Mouse (Mus musculus): ENCODE measurements at regions not wholly inside any gene's neighbourhood (a gene's known extent, or its start where the extent isn't known, plus 50 kb on each side); places are given as distances from the start of the nearest gene placed in this dataset.

DNA sequence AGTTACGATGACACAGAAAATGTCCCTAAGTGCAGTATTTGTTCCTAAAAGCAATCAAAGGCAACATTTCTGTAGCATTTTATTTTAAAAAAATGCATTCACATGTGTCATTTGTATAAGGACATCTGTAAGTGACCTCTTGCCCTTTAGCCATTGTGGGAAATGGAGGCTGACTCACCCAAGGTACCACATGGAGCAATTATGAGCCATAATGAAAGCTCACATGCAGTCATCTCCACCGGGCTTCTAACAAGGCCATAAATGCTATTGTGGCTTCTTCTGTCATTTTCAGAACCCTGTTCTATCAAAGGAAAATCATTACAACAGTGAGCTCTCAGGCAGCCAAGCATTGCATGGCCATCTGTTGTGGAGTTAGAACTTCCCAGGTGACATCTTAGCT, 75.9 kb upstream of the Jun start:
- no peak overlapping the region for H3K9ac ChIP-seq (replicated peaks; ENCODE audit: low read length)
- H3K4me1 ChIP-seq (ENCODE audit: control insufficient read depth, insufficient read depth, low read length), result no peaks in the 10 kb centered on the region
- H3K9me3 ChIP-seq (ENCODE audit: control insufficient read depth, low read length), result no peaks in the 10 kb centered on the region
- no peak overlapping the region for H3K4me2 ChIP-seq (ENCODE audit: low read length)
- ATAC-seq (ENCODE audit: low FRiP score, low TSS enrichment) (no peak), DNase-seq (no peak)
- WGBS, result 82% methylated on average over 2 of the region's 2 CpGs
- H3K27ac ChIP-seq (replicated peaks; ENCODE audit: low read depth, low read length), result no peak overlapping the region
- H3K4me3 ChIP-seq (replicated peaks; ENCODE audit: low read depth, low read length), result no peak overlapping the region
- no peaks in the 10 kb centered on the region for H3K27me3 ChIP-seq (ENCODE audit: control insufficient read depth, insufficient read depth, low read length)
- no peaks in the 10 kb centered on the region for H3K36me3 ChIP-seq (ENCODE audit: control insufficient read depth, insufficient read depth, low read length)

DNA sequence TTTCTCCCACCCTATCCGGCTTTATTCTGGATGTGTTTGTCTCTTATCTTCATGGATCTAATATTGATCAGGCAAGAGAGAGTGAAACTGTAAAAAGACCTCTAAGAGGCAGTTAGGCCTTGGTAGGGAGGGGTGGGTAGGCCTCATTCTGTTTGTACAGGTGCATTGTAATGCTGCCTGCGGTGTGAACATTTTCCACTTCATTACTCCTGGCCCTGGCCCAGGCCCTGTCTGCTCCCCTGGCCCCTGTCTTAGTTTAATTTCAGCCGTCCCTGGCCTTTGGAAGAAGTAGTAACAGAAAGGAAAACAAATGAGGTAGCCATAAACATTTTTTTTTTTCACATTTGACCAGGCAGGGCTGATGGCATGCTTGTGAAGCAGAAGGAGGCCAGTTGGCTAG, 81.8 kb upstream of the Jun start:
- WGBS, result 35% methylated on average over 3 of the region's 3 CpGs
- DNase-seq, result no peak
- H3K4me1 ChIP-seq (ENCODE audit: control insufficient read depth, insufficient read depth, low read length), result peaks cover 15% of the 10 kb centered on the region

DNA sequence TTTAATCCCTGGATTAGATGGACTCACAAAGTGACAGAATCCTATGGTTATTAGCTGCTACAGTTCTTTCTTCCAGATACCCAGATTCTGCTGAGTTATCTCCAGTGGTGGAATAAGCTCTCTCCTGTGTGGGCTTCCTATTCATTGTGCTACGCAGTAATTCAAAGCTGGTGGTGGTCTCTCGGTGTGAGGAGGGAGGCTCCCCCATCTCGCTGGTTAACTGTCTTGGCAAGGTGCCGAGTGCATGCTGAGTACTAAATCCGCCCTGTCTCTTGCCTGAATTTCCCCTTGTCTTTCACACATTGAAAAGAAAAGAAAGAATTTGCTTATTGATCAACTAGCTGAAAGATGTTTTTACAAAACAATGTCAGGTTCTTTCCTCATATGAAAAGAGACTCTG, 82.6 kb upstream of the Jun start:
- ATAC-seq (ENCODE audit: low FRiP score, low TSS enrichment) (0 out of 2 replicates have a peak, but pooled peaks have one; percentile 34), DNase-seq (peak; percentile 79)
- Histone ChIP-seq H3K27ac (replicated peaks; ENCODE audit: low read depth, low read length) (no peak overlapping the region), H3K9me3 (ENCODE audit: control insufficient read depth, low read length) (no peaks in the 10 kb centered on the region), H3K9ac (replicated peaks; ENCODE audit: low read length) (no peak overlapping the region), H3K36me3 (ENCODE audit: control insufficient read depth, insufficient read depth, low read length) (no peaks in the 10 kb centered on the region), H3K27me3 (ENCODE audit: control insufficient read depth, insufficient read depth, low read length) (no peaks in the 10 kb centered on the region), H3K4me3 (replicated peaks; ENCODE audit: low read depth, low read length) (no peak overlapping the region), H3K4me2 (ENCODE audit: low read length) (no peak overlapping the region), H3K4me1 (ENCODE audit: control insufficient read depth, insufficient read depth, low read length) (peaks cover 15% of the 10 kb centered on the region)
- WGBS, result 3% methylated on average over 5 of the region's 5 CpGs

More for the DNA sequence above, 81.8 kb upstream of the Jun start:
- Histone ChIP-seq H3K27ac (replicated peaks; ENCODE audit: low read depth, low read length) (no peak overlapping the region), H3K4me3 (replicated peaks; ENCODE audit: low read depth, low read length) (no peak overlapping the region), H3K9ac (replicated peaks; ENCODE audit: low read length) (no peak overlapping the region), H3K4me2 (ENCODE audit: low read length) (no peak overlapping the region), H3K27me3 (ENCODE audit: control insufficient read depth, insufficient read depth, low read length) (no peaks in the 10 kb centered on the region), H3K9me3 (ENCODE audit: control insufficient read depth, low read length) (no peaks in the 10 kb centered on the region), H3K36me3 (ENCODE audit: control insufficient read depth, insufficient read depth, low read length) (no peaks in the 10 kb centered on the region)
- ATAC-seq (ENCODE audit: low FRiP score, low TSS enrichment), result no peak

DNA sequence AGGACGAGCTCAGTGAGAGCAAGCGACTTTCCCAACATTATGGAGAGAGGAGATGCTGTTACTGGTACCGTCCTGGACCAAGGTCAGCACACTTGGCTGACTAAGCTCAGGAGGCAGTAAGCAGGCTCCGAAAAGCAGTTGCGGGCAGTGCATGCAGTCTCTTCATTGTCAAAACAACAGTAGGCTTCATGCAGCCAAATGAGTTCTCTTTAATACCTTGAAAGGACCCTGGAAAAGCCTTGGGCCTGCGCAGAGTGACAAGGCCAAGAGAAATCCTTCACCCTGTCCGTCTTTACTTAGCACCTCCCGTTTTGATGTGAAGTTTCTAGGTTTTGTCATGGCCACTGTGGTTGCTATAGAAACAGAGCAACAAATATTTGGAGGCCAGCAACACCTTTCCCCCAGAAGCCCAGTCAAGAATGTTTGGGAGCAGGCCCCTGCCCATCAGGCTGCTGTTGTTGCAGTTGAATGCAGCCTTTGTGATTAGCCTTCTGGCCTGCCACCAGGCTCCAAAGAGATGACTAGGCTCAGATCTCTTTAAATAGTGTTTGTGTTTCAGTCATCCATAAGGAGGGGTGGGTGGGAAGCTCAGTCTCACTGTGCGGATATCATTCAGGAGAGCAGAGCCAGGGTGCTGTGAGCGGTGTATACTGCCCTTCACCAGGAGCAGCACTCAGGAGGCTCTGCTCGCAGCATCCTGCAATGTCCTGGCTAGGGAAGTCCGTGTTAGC, 85.6 kb upstream of the Jun start:
- Histone ChIP-seq H3K4me1 (ENCODE audit: control insufficient read depth, insufficient read depth, low read length) (peaks cover 15% of the 10 kb centered on the region), H3K27ac (replicated peaks; ENCODE audit: low read depth, low read length) (no peak overlapping the region; the same call in 1 of the 2 replicates), H3K27me3 (ENCODE audit: control insufficient read depth, insufficient read depth, low read length) (no peaks in the 10 kb centered on the region), H3K4me3 (replicated peaks; ENCODE audit: low read depth, low read length) (no peak overlapping the region), H3K9me3 (ENCODE audit: control insufficient read depth, low read length) (no peaks in the 10 kb centered on the region), H3K9ac (replicated peaks; ENCODE audit: low read length) (no peak overlapping the region), H3K4me2 (ENCODE audit: low read length) (no peak overlapping the region), H3K36me3 (ENCODE audit: control insufficient read depth, insufficient read depth, low read length) (no peaks in the 10 kb centered on the region)
- ATAC-seq (ENCODE audit: low FRiP score, low TSS enrichment) (peak; percentile 65), DNase-seq (peak; percentile 58)
- 25% methylated on average over 12 of the region's 12 CpGs for whole genome bisulfite sequencing

DNA sequence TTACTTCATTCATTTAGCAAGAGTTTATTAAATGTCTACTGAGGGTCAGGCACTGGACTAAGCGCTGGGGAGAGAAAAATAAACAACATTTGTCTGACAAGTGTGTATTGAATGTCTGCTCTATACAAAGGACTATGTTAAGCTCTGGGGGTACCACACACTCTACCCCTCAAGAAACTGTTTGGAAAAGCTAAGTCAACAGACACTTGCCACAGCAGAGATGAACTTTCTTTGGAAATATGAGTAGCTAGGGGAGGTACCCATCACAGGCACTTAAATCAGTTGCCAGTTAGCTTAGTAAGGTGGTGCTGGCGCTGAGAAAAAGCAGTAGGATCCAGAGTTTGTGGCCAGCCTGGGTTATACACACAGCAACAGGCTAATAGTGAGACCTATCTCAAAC, 86.7 kb upstream of the Jun start:
- no peak overlapping the region for H3K4me2 ChIP-seq (ENCODE audit: low read length)
- ATAC-seq (ENCODE audit: low FRiP score, low TSS enrichment) (no peak), DNase-seq (no peak)
- H3K9ac ChIP-seq (replicated peaks; ENCODE audit: low read length), result no peak overlapping the region
- H3K27ac ChIP-seq (replicated peaks; ENCODE audit: low read depth, low read length), result no peak overlapping the region
- 88% methylated on average over 2 of the region's 2 CpGs for whole genome bisulfite sequencing
- H3K9me3 ChIP-seq (ENCODE audit: control insufficient read depth, low read length), result no peaks in the 10 kb centered on the region
- H3K36me3 ChIP-seq (ENCODE audit: control insufficient read depth, insufficient read depth, low read length), result no peaks in the 10 kb centered on the region
- no peaks in the 10 kb centered on the region for H3K27me3 ChIP-seq (ENCODE audit: control insufficient read depth, insufficient read depth, low read length)
- no peak overlapping the region for H3K4me3 ChIP-seq (replicated peaks; ENCODE audit: low read depth, low read length)
- H3K4me1 ChIP-seq (ENCODE audit: control insufficient read depth, insufficient read depth, low read length), result peaks cover 15% of the 10 kb centered on the region

DNA sequence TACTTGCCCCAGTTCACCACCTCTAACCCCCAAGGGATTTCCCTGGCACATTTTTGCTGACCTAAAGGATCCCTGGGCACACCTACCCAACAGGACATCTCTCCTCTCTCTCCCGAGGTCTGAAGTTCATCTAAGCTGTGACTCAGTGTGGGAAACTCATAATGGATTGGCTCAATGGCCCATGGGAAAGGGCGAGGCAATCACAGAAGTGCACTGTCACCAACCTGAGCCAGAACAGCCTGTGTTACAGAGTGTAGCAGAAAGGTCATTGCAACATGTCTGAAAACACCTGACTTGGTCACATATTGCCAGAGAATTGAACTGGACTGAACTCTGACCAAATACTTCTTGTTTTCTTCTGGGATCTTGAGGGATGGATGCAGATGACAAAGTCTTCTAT, 89.2 kb upstream of the Jun start:
- H3K27ac ChIP-seq (replicated peaks; ENCODE audit: low read depth, low read length), result no peak overlapping the region
- ATAC-seq (ENCODE audit: low FRiP score, low TSS enrichment) (no peak), DNase-seq (no peak)
- no peaks in the 10 kb centered on the region for H3K27me3 ChIP-seq (ENCODE audit: control insufficient read depth, insufficient read depth, low read length)
- H3K9ac ChIP-seq (replicated peaks; ENCODE audit: low read length), result no peak overlapping the region
- 81% methylated on average over 2 of the region's 2 CpGs for WGBS
- H3K9me3 ChIP-seq (ENCODE audit: control insufficient read depth, low read length), result no peaks in the 10 kb centered on the region
- H3K4me1 ChIP-seq (ENCODE audit: control insufficient read depth, insufficient read depth, low read length), result peaks cover 15% of the 10 kb centered on the region
- no peak overlapping the region for H3K4me2 ChIP-seq (ENCODE audit: low read length)
- no peak overlapping the region for H3K4me3 ChIP-seq (replicated peaks; ENCODE audit: low read depth, low read length)
- H3K36me3 ChIP-seq (ENCODE audit: control insufficient read depth, insufficient read depth, low read length), result no peaks in the 10 kb centered on the region

DNA sequence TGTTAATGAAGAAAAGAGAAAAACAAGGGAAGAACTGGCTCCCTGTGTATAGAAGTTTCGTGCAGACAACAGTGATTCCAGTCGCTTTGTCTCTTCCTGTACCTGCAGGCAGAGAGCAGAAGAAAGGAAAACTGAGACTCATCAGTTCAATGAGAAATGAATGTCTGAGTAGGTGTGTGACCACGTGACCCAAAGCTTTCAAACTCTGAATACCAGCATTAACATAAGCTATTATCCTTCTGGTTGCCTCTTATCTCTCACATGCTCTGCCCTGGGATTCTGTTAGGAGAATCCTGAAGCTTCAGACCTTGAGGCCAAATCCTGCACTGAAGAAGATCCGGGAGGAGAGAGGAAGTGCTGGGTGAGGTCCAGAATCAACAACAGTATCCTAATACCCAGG, 91.1 kb upstream of the Jun start:
- no peak for DNase-seq
- H3K9me3 ChIP-seq (ENCODE audit: control insufficient read depth, low read length), result no peaks in the 10 kb centered on the region
- no peak overlapping the region for H3K27ac ChIP-seq (replicated peaks; ENCODE audit: low read depth, low read length)
- no peaks in the 10 kb centered on the region for H3K27me3 ChIP-seq (ENCODE audit: control insufficient read depth, insufficient read depth, low read length)
- H3K4me2 ChIP-seq (ENCODE audit: low read length), result no peak overlapping the region
- no peak overlapping the region for H3K4me3 ChIP-seq (replicated peaks; ENCODE audit: low read depth, low read length)
- no peak overlapping the region for H3K9ac ChIP-seq (replicated peaks; ENCODE audit: low read length)
- 87% methylated on average over 4 of the region's 4 CpGs for WGBS
- no peaks in the 10 kb centered on the region for H3K36me3 ChIP-seq (ENCODE audit: control insufficient read depth, insufficient read depth, low read length)
- ATAC-seq (ENCODE audit: low FRiP score, low TSS enrichment), result no peak
- peaks cover 4% of the 10 kb centered on the region for H3K4me1 ChIP-seq (ENCODE audit: control insufficient read depth, insufficient read depth, low read length)

DNA sequence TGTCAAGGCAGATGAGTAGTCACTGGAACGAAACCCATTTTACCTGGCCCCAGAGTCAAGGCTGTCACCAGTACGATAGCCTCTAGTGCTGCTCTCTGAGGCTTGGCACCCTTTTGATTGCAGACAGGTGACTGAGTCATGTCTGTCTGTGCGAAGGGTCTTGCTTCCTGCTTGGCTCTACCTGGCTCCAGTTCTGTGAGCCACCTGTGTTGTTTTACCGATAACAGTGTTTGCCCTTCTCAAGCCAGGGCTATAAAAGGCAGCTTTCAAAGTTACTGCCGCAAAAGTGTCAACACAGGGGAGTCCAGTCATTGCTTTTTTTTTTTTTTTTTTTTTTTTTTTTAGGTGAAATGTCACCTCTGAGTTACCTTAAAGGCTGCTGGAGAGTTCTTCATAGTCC, 91.6 kb upstream of the Jun start:
- Histone ChIP-seq H3K27me3 (ENCODE audit: control insufficient read depth, insufficient read depth, low read length) (no peaks in the 10 kb centered on the region), H3K9me3 (ENCODE audit: control insufficient read depth, low read length) (no peaks in the 10 kb centered on the region), H3K36me3 (ENCODE audit: control insufficient read depth, insufficient read depth, low read length) (no peaks in the 10 kb centered on the region), H3K4me3 (replicated peaks; ENCODE audit: low read depth, low read length) (no peak overlapping the region), H3K27ac (replicated peaks; ENCODE audit: low read depth, low read length) (no peak overlapping the region), H3K4me2 (ENCODE audit: low read length) (no peak overlapping the region), H3K4me1 (ENCODE audit: control insufficient read depth, insufficient read depth, low read length) (no peaks in the 10 kb centered on the region), H3K9ac (replicated peaks; ENCODE audit: low read length) (no peak overlapping the region)
- ATAC-seq (ENCODE audit: low FRiP score, low TSS enrichment) (no peak), DNase-seq (no peak)
- WGBS, result 94% methylated on average over 5 of the region's 5 CpGs

DNA sequence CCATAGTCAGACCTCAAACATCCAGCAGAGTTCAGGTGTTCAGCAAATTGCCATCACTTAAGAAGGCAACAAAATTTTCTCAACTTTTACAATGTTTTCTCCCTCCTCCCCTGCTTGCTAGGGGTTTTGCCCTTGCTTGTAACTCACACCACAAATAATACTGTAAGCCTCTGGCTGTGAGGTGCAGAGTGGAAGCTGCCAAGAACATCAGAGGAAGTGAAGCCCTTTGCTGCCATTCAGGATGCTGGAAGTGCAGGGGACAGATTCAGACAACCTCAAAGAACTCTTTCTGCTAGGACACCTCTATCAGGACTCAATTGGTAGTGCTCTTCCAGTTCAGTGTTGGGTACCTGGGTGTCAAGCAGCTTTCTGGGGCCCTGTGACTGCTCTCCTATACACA, 92.4 kb upstream of the Jun start:
- DNase-seq, result no peak
- Histone ChIP-seq H3K4me2 (ENCODE audit: low read length) (no peak overlapping the region), H3K27ac (replicated peaks; ENCODE audit: low read depth, low read length) (no peak overlapping the region), H3K9ac (replicated peaks; ENCODE audit: low read length) (no peak overlapping the region), H3K4me1 (ENCODE audit: control insufficient read depth, insufficient read depth, low read length) (no peaks in the 10 kb centered on the region), H3K27me3 (ENCODE audit: control insufficient read depth, insufficient read depth, low read length) (no peaks in the 10 kb centered on the region), H3K4me3 (replicated peaks; ENCODE audit: low read depth, low read length) (no peak overlapping the region), H3K9me3 (ENCODE audit: control insufficient read depth, low read length) (no peaks in the 10 kb centered on the region), H3K36me3 (ENCODE audit: control insufficient read depth, insufficient read depth, low read length) (no peaks in the 10 kb centered on the region)
- no peak for ATAC-seq (ENCODE audit: low FRiP score, low TSS enrichment)

All from midbrain, embryonic 14.5 days (tissue).